Mouse (Mus musculus) heart, adult 2 months (tissue): ENCODE data around the gene Foxp1. TPM values are rescaled to one million over a fixed set of nuclear protein-coding genes. Genes with fewer than 3 reads are reported as not detected.

Experiments used
- DNase-seq, 2 experiments: peaks; one replicate each; pipeline ENCODE4 v3.0.0; 2021
- H3K27ac ChIP-seq: fragments of 200-600 bp; 2 replicates; pipeline ENCODE4 v1.8.1; 2022
- H3K27me3 ChIP-seq: fragments of 200-500 bp; 2 replicates; pipeline ENCODE4 v1.6.1; 2012; ENCODE audit warnings: mild to moderate bottlenecking, low read length, inconsistent platforms, mixed read lengths; ENCODE audit not compliant: control insufficient read depth, insufficient read depth
- H3K36me3 ChIP-seq: fragments of 200-500 bp; 2 replicates; pipeline ENCODE4 v1.6.1; 2012; ENCODE audit warnings: low read length, inconsistent platforms; ENCODE audit not compliant: control insufficient read depth, insufficient read depth
- H3K4me1 ChIP-seq: fragments of 200-500 bp; 2 replicates; pipeline ENCODE4 v1.6.1; 2011; ENCODE audit warnings: low read length; ENCODE audit not compliant: control insufficient read depth, insufficient read depth
- H3K4me3 ChIP-seq: fragments of 200-600 bp; 2 replicates; pipeline ENCODE4 v1.8.1; 2022
- H3K79me2 ChIP-seq: fragments of 200-500 bp; replicated peaks from 2 replicates; pipeline ENCODE4 v1.6.1; 2012; ENCODE audit warnings: mild to moderate bottlenecking, inconsistent platforms, low read length, moderate library complexity, mixed read lengths; ENCODE audit not compliant: control insufficient read depth, insufficient read depth
- H3K9ac ChIP-seq: fragments of 200-500 bp; 2 replicates; pipeline ENCODE4 v1.6.1; 2012; ENCODE audit warnings: low read depth, mild to moderate bottlenecking, control low read depth, inconsistent platforms, low read length, mixed read lengths
- CTCF ChIP-seq: fragments of 200-600 bp; IDR thresholded peaks from 2 replicates; pipeline ENCODE4 v1.8.1; 2022; ENCODE audit warnings: antibody characterized with exemption, mild to moderate bottlenecking, moderate library complexity
- EP300 ChIP-seq: fragments of 200-500 bp; IDR thresholded peaks from 2 replicates; pipeline ENCODE4 v1.6.1; 2011; ENCODE audit warnings: low read depth, low read length, control low read depth; ENCODE audit not compliant: insufficient read depth
- POLR2A ChIP-seq: fragments of 200-500 bp; IDR thresholded peaks from 2 replicates; pipeline ENCODE4 v1.6.1; 2011; ENCODE audit warnings: mild to moderate bottlenecking, low read depth, low read length, control low read depth; ENCODE audit not compliant: insufficient read depth
- WGBS: fragments of 180-500 bp; shearing (Covaris S2); methylation state at CpG from one replicate; pipeline ENCODE4 v1.1.7; 2018; 5-methylcytosine and 5-hydroxymethylcytosine counted together
- intact Hi-C: fragments of 180-260 bp; cut with DNase I; formaldehyde crosslinking; loops from one replicate; pipeline ENCODE4 v1.15.1; 2025
- polyA plus RNA-seq: library from polyadenylated mRNA; depleted of rRNA; stranded (reverse); fragments of >200 nt; gene quantifications from 2 replicates; pipeline ENCODE4 v1.2.3, GENCODE M21; 2012
- total RNA-seq, 2 experiments: library from RNA; stranded (reverse); gene quantifications; 2 replicates each; pipeline ENCODE4 v1.2.3; 2021

Foxp1 gene
- total and polyA plus RNA-seq, 3 experiments: 22.9 to 31.6 (median 26.4) TPM

- WGBS: under 1% methylated on average over 83 of the region's 87 CpGs
- intact Hi-C loops: loop anchor here (5.0 kb wide), 1 partner anchor 494 kb away; the partner anchor contains the start of gene Foxp1
- Histone ChIP-seq H3K79me2 (0 out of 2 replicates have a peak, but pooled peaks cover 1% of the 10 kb centered on the region), H3K4me3 (peak overlapping the region; percentile 87), H3K36me3 (peaks cover 9% of the 10 kb centered on the region), H3K4me1 (peaks cover 2% of the 10 kb centered on the region), H3K27me3 (no peaks in the 10 kb centered on the region), H3K9ac (peak overlapping the region; percentile 82), H3K27ac (peak overlapping the region; percentile 88)
- DNase-seq: peak; percentile 78 to 81
- TF ChIP-seq EP300 (no peak), CTCF (peak; percentile 39; the same call in 1 of the 2 replicates), POLR2A (no peak)
Measured at GRCm38 (mm10) chr6:99028161-99028988, 494.1 kb downstream of the Foxp1 start.

DNA sequence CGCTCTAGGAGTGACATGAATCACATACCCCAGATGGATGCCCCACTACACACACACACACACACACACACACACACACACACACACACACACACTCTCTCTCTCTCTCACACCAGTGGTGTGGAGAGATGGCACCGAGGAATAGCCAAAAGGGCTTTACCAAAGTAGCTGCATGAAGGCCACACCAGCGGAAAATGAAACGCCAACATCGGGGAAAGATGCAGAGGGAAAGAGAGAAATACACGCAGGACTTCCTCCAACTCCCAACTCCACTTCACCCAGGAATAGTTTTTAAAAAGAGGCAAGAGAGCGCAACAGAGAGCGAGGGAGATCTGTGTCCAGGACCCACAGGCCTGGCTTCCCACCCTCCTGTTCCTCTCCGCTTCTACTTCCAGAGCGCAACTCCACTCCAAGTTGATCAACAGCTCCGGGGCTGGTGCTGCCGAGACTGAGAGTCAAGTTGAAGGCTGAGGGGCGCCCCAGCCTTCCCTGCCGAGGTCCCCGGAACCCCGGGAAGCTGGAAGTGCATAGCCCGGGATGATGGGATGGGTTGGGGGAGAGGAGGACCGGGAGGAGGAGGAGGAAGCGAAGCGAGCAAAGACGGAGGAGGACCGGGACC, 494.9 kb downstream of the Foxp1 start:
- intact Hi-C loops: loop anchor here (5.0 kb wide), 1 partner anchor 495 kb away; the partner anchor contains the start of gene Foxp1
- Histone ChIP-seq H3K27ac (peak overlapping the region; percentile 88), H3K27me3 (no peaks in the 10 kb centered on the region), H3K4me1 (peaks cover 2% of the 10 kb centered on the region), H3K36me3 (peaks cover 13% of the 10 kb centered on the region), H3K79me2 (0 out of 2 replicates have a peak, but pooled peaks cover 1% of the 10 kb centered on the region), H3K9ac (peak overlapping the region; percentile 82), H3K4me3 (peak overlapping the region; percentile 87)
- TF ChIP-seq POLR2A (no peak), CTCF (no peak; the same call in 1 of the 2 replicates), EP300 (no peak)
- no peak for DNase-seq
- WGBS: 3% methylated on average over 22 of the region's 22 CpGs

DNA sequence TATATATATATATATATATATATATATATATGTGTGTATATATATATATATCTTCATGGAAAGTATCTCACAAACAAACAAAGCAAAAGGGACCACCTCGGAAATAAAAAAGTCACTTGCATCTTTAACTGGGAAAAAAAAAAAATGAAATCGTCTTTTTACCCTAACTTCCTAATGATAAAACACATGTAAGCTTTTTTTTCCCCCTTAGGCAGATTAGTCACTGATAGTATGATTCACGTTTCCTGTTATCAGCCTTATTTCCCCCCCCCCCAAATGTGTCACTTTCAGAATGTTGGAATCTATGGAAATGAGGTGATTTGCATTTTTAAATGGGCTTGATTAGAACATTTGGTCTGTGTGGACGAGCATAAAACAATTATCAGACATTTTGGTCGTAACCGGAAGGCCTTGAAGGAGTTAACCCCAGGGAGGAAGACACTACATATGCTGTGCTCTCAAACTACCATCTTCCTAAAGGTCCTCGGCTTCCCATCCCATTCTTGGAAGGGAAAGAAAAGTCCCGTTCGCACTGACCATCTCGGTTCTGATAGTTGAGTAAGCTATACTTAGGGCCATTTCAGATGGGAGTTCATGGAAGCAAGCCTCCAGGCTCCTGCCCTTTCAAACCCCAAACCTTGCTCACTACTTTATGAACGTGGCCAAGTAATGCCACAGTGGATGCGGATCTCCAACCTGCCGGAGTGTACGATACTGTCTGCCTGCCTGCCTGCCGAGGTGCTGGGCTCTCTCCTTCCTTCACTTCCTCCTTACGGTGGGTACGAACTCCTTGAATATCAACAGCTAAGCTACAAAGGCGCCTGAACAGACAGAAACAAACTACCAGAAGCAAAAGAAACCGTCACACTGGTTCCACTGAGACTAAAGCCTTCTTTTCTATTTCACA, 495.6 kb downstream of the Foxp1 start:
- Histone ChIP-seq H3K27ac (peak overlapping the region; percentile 82), H3K27me3 (no peaks in the 10 kb centered on the region), H3K36me3 (peaks cover 16% of the 10 kb centered on the region), H3K9ac (peak overlapping the region; percentile 82), H3K79me2 (0 out of 2 replicates have a peak, but pooled peaks cover 1% of the 10 kb centered on the region), H3K4me3 (peak overlapping the region; percentile 87), H3K4me1 (peaks cover 2% of the 10 kb centered on the region)
- DNase-seq: peak; percentile 51 to 57
- WGBS: 19% methylated on average over 19 of the region's 19 CpGs
- TF ChIP-seq POLR2A: no peak
- TF ChIP-seq CTCF: no peak
- TF ChIP-seq EP300: no peak
- intact Hi-C loops: loop anchor here (5.0 kb wide), 1 partner anchor 495 kb away; the partner anchor contains the start of gene Foxp1

GRCm38 (mm10) chr6:99026040-99026439, 496.5 kb downstream of the Foxp1 start:
- WGBS: 15% methylated on average over 3 of the region's 3 CpGs
- H3K9ac ChIP-seq: peak overlapping the region; percentile 38
- no peak for DNase-seq
- TF ChIP-seq POLR2A (no peak), EP300 (no peak), CTCF (no peak)
- H3K36me3 ChIP-seq: peaks cover 18% of the 10 kb centered on the region
- H3K4me1 ChIP-seq: peaks cover 3% of the 10 kb centered on the region
- intact Hi-C loops: loop anchor here (5.0 kb wide), 1 partner anchor 496 kb away; the partner anchor contains the start of gene Foxp1
- no peaks in the 10 kb centered on the region for H3K27me3 ChIP-seq
- peak overlapping the region; percentile 82 for H3K27ac ChIP-seq
- peak overlapping the region; percentile 48 for H3K4me3 ChIP-seq
- H3K79me2 ChIP-seq: 0 out of 2 replicates have a peak, but pooled peaks cover 1% of the 10 kb centered on the region

DNA sequence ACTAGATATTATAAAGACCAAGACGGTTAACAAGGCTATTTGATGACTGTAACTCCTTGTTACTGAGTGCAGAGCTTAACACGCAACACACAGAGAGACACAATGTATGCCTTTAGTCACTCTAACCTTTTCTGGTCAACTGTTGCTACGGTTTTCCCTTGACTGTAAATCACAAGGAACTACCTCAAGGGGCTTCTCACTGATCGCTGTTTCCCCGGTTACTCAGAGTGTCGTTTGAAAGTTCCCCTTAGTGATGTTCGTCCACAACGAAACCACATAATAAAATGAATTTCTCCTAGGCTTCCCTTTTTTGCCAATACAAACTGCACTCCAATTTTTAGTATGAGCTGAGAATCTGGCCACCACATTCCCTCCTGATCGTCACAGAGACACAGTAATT, 497.9 kb downstream of the Foxp1 start:
- DNase-seq: no peak
- H3K27ac ChIP-seq: peak overlapping the region; percentile 82
- peaks cover 7% of the 10 kb centered on the region for H3K4me1 ChIP-seq

More for the DNA sequence above, 497.9 kb downstream of the Foxp1 start:
- WGBS: 43% methylated on average over 9 of the region's 9 CpGs
- TF ChIP-seq CTCF: no peak
- TF ChIP-seq EP300: no peak
- no peak for TF ChIP-seq POLR2A
- Histone ChIP-seq H3K4me3 (peak overlapping the region; percentile 1; the same call in 1 of the 2 replicates), H3K27me3 (no peaks in the 10 kb centered on the region), H3K36me3 (peaks cover 22% of the 10 kb centered on the region), H3K79me2 (peaks cover 1% of the 10 kb centered on the region; the same call in 1 of the 2 replicates), H3K9ac (peak overlapping the region; percentile 56; the same call in 1 of the 2 replicates)
- intact Hi-C loops: no loop called here
